Mouse (Mus musculus) layer of hippocampus, postnatal 25 days (tissue): ENCODE measurements around the gene Gdpd3. TPM values are rescaled to one million over a fixed set of nuclear protein-coding genes. Genes with fewer than 3 reads are reported as not detected.
A peak's percentile ranks its signal among the peaks of the same experiment; 100 is the strongest.

ENCODE experiments used
- DNase-seq, 2 experiments: peaks; one replicate each; pipeline ENCODE4 v3.0.0; 2022; ENCODE audit warnings: mixed read lengths in 2 of 2, low spot score in 1 of 2; ENCODE audit errors: extremely low spot score in 1 of 2
- total RNA-seq, 2 experiments: library from RNA; stranded (reverse); gene quantifications; 2 replicates each; pipeline ENCODE4 v1.2.3; 2021

Gdpd3 gene
- total RNA-seq, 2 experiments from 2014 or later: 1.7 to 4.3 TPM

GRCm38 (mm10) chr7:126782693-126783092, 16.6 kb downstream of the Gdpd3 start:
- DNase-seq: no peak

GRCm38 (mm10) chr7:126784469-126784868, 18.3 kb downstream of the Gdpd3 start:
- no peak for DNase-seq

- no peak for DNase-seq
These were observed 18.9 kb downstream of the Gdpd3 start for GRCm38 (mm10) chr7:126785056-126785455.

- no peak for DNase-seq
These were observed 20.0 kb downstream of the Gdpd3 start for GRCm38 (mm10) chr7:126786142-126786541.

- DNase-seq: no peak
These were observed 23.0 kb downstream of the Gdpd3 start for GRCm38 (mm10) chr7:126789141-126789540.

- DNase-seq: peak; percentile 90 to 92
These were observed 26.0 kb downstream of the Gdpd3 start, which contains the start of gene Ppp4c for GRCm38 (mm10) chr7:126791851-126792720. TSS of gene Ppp4c (minus strand) at chr7:126792496.

GRCm38 (mm10) chr7:126792721-126793443, 26.7 kb downstream of the Gdpd3 start:
- DNase-seq: no peak

- DNase-seq: no peak
These were observed 27.5 kb downstream of the Gdpd3 start for GRCm38 (mm10) chr7:126793456-126794270.

GRCm38 (mm10) chr7:126794271-126794605, 28.1 kb downstream of the Gdpd3 start:
- DNase-seq: no peak

GRCm38 (mm10) chr7:126795387-126796317, 29.5 kb downstream of the Gdpd3 start:
- DNase-seq: no peak

GRCm38 (mm10) chr7:126796350-126796932, 30.3 kb downstream of the Gdpd3 start:
- DNase-seq: peak in 1 of 2 experiments; percentile 40

- DNase-seq: no peak
These were observed 31.4 kb downstream of the Gdpd3 start, which contains the start of gene Fam57b for GRCm38 (mm10) chr7:126797411-126798126. TSS of gene Fam57b (plus strand) at chr7:126797668.

- no peak for DNase-seq
These were observed 32.3 kb downstream of the Gdpd3 start for GRCm38 (mm10) chr7:126798127-126799049.

GRCm38 (mm10) chr7:126799050-126799467, 32.9 kb downstream of the Gdpd3 start:
- DNase-seq: peak; percentile 86 to 88

- DNase-seq: peak; percentile 70 to 75
These were observed 33.5 kb downstream of the Gdpd3 start for GRCm38 (mm10) chr7:126799468-126800268.

- DNase-seq: no peak
These were observed 34.3 kb downstream of the Gdpd3 start for GRCm38 (mm10) chr7:126800269-126801056.
